Comparison of ENCODE assay signal across 11 mouse cellular contexts in genomic region chr15:103518600-103519385, GRCm38 (mm10). TPM values are rescaled to one million over a fixed set of nuclear protein-coding genes. Genes with fewer than 3 reads are reported as not detected.
A peak's percentile ranks its signal among the peaks of the same experiment; 100 is the strongest.
DNase-seq lines count a peak whose midpoint lies in the region; ATAC-seq and TF ChIP-seq lines count a peak whose summit lies in the region.
"Had no signal": no experiment of that assay in that cellular context is flagged by ENCODE, and none has a peak within 500 bp of the region (broad histone marks: within the 10 kb centered on the region; RNA-seq: fewer than 3 reads in every experiment).

No protein-coding gene starts in this region.

- H3K36me3 ChIP-seq in ES-E14 (ENCODE audit: control insufficient read depth, insufficient read depth, low read length, poor library complexity, severe bottlenecking) = peaks cover 2% of the 10 kb centered on the region; the same call in 1 of the 2 replicates
- peaks cover 15% of the 10 kb centered on the region for H3K36me3 ChIP-seq in midbrain, embryonic 12.5 days

- in situ Hi-C loops in ES-E14 (cut with MboI; ENCODE audit: low sequenced_read_pairs in 2 of 2, unreplicated experiment in 2 of 2) = no loop called here

- H3K4me1 ChIP-seq in cerebellum, adult 2 months (ENCODE audit: control insufficient read depth, insufficient read depth, low read length) = peaks cover 28% of the 10 kb centered on the region
- peaks cover 17 to 37% of the 10 kb centered on the region in 2 experiments; a peak in 3 of 4 replicates for H3K4me1 ChIP-seq in ES-E14 (ENCODE audit: control insufficient read depth in 2 of 2, insufficient read depth in 2 of 2, low read length in 2 of 2, poor library complexity in 1 of 2)
- peaks cover 12% of the 10 kb centered on the region; the same call in 1 of the 2 replicates for H3K4me1 ChIP-seq in embryonic fibroblast, embryonic 13.5 days (ENCODE audit: control insufficient read depth, insufficient read depth, low read length)
- peaks cover 78% of the 10 kb centered on the region for H3K4me1 ChIP-seq in midbrain, embryonic 12.5 days

- H3K4me3 ChIP-seq in cerebellum, adult 2 months (replicated peaks; ENCODE audit: insufficient read depth, low read depth, low read length) = no peak overlapping the region
- peak overlapping the region in 1 of 2 experiments; percentile 4; a peak in 2 of 4 replicates for H3K4me3 ChIP-seq in ES-E14 (ENCODE audit: insufficient read depth in 1 of 2, low read depth in 1 of 2, low read length in 2 of 2, poor library complexity in 1 of 2, severe bottlenecking in 1 of 2)
- no peak overlapping the region for H3K4me3 ChIP-seq in embryonic fibroblast, embryonic 13.5 days (ENCODE audit: insufficient read depth, low read length)
- no peak overlapping the region for H3K4me3 ChIP-seq in midbrain, embryonic 12.5 days

- no peak for TF ChIP-seq CTCF in cerebellum, adult 2 months (IDR thresholded peaks at IDR 0.05; ENCODE audit: borderline replicate concordance, insufficient read depth, low read depth, low read length)
- no peak for TF ChIP-seq CTCF in embryonic fibroblast, embryonic 13.5 days (IDR thresholded peaks at IDR 0.05; ENCODE audit: borderline replicate concordance, insufficient read depth, low read length)

- H3K27me3 ChIP-seq in cerebellum, adult 2 months (ENCODE audit: control insufficient read depth, insufficient read depth, low read length) = no peaks in the 10 kb centered on the region
- H3K27me3 ChIP-seq in midbrain, embryonic 12.5 days = no peaks in the 10 kb centered on the region

- H3K4me2 ChIP-seq in midbrain, embryonic 12.5 days (replicated peaks) = peak overlapping the region; percentile 33

- DNase-seq in cerebellum, adult 2 months = peak; percentile 52 to 59
- DNase-seq in cerebellum, adult 11-12 months = no peak
- DNase-seq in ES-E14 (ENCODE audit: low read depth, low spot score) = no peak
- no peak for DNase-seq in layer of hippocampus, postnatal 10 days (ENCODE audit: low spot score in 2 of 2)
- DNase-seq in adrenal gland, adult 2 months = no peak
- no peak for DNase-seq in adrenal gland, postnatal 4 days (ENCODE audit: low spot score in 2 of 2)

- peak; percentile 74 for ATAC-seq in midbrain, embryonic 12.5 days (ENCODE audit: low FRiP score, low read depth)

- 6% methylated on average over 5 of the region's 5 CpGs for WGBS in cerebellum, adult 2 months
- WGBS in midbrain, embryonic 12.5 days = 4% methylated on average over 5 of the region's 5 CpGs

- no peak for TF ChIP-seq POLR2A in cerebellum, adult 2 months (IDR thresholded peaks at IDR 0.05; ENCODE audit: borderline replicate concordance, insufficient read depth, low read length)
- no peak for TF ChIP-seq POLR2A in embryonic fibroblast, embryonic 13.5 days (IDR thresholded peaks at IDR 0.05; ENCODE audit: low read depth, low read length)

- no peaks in the 10 kb centered on the region for H3K9me3 ChIP-seq in ES-E14 (ENCODE audit: control insufficient read depth, insufficient read depth, low read depth, low read length)
- H3K9me3 ChIP-seq in midbrain, embryonic 12.5 days = no peaks in the 10 kb centered on the region

- peak overlapping the region; percentile 20; the same call in 1 of the 2 replicates for H3K9ac ChIP-seq in ES-E14 (ENCODE audit: insufficient read depth, low read depth, low read length, poor library complexity, severe bottlenecking)
- 0 out of 2 replicates have a peak overlapping the region, but pooled peaks have one; percentile 15 for H3K9ac ChIP-seq in midbrain, embryonic 12.5 days (replicated peaks)

- H3K27ac ChIP-seq in cerebellum, adult 2 months (ENCODE audit: insufficient read depth, low read length) = no peak overlapping the region
- H3K27ac ChIP-seq in ES-E14 (ENCODE audit: insufficient read depth, low read depth, low read length, poor library complexity, severe bottlenecking) = peak overlapping the region; percentile 96
- peak overlapping the region; percentile 54; the same call in 1 of the 2 replicates for H3K27ac ChIP-seq in embryonic fibroblast, embryonic 13.5 days (ENCODE audit: insufficient read depth, low read length)
- peak overlapping the region; percentile 97 for H3K27ac ChIP-seq in midbrain, embryonic 12.5 days (replicated peaks)
- H3K27ac ChIP-seq: kidney, postnatal 0 days had no signal

TF ChIP-seq in ES-E14, 5 proteins besides CTCF, POLR2A, EP300 and RAD21:
- no peak for TF ChIP-seq HCFC1 (IDR thresholded peaks at IDR 0.05; ENCODE audit: borderline replicate concordance, insufficient read depth, low read length)
- no peak for TF ChIP-seq ZNF384 (IDR thresholded peaks at IDR 0.05; ENCODE audit: low read depth, low read length)
- TF ChIP-seq MAFK (IDR thresholded peaks at IDR 0.05; ENCODE audit: insufficient read depth, low read depth, low read length) = no peak
- TF ChIP-seq CHD2 (IDR thresholded peaks at IDR 0.05; ENCODE audit: low read depth, low read length) = no peak
- TF ChIP-seq ZC3H11A (IDR thresholded peaks at IDR 0.05; ENCODE audit: borderline replicate concordance, low read depth, low read length) = no peak

RNA-seq across cellular contexts. Expression of gene Pde1b, which starts 16.0 kb away (rescaled TPM):
- 57.5 and 62.5 TPM in 2 replicates for polyA plus RNA-seq in cerebellum, adult 2 months (2012; rRNA removed)
- total RNA-seq in ES-E14 (2012; rRNA removed) = 12.0 and 19.7 TPM in 2 replicates
- 3.4 and 5.4 TPM in 2 replicates for polyA plus RNA-seq in embryonic fibroblast, embryonic 13.5 days (2011; ENCODE audit: insufficient read length, low read depth, missing spikeins)
- polyA plus RNA-seq in midbrain, embryonic 12.5 days (2016; fragmentation: Nextera tagmentation; extraction: Ambion mirVana) = 47.8 and 48.7 TPM in 2 replicates
- total RNA-seq in layer of hippocampus, postnatal 10 days (2021) = 10 to 100 TPM; 48.2 to 53.9 TPM
- 10 to 100 TPM in 1 of 2 experiments, 1 to 10 TPM in 1; 6.8 to 10.4 TPM for total RNA-seq in adrenal gland, adult 2 months (2021)
- 2.7 and 3.7 TPM in 2 replicates for polyA plus RNA-seq in adrenal gland, adult 2 months (2012; rRNA removed)
- 1 to 10 TPM; 5.1 to 5.6 TPM for total RNA-seq in adrenal gland, postnatal 4 days (2021)

RNA-seq across cellular contexts. Expression of gene Ppp1r1a, which starts 19.0 kb away (rescaled TPM):
- polyA plus RNA-seq in cerebellum, adult 2 months (2012; rRNA removed) = 28.3 and 30.0 TPM in 2 replicates
- 11.2 and 14.1 TPM in 2 replicates for total RNA-seq in ES-E14 (2012; rRNA removed)
- 2.0 and 2.1 TPM in 2 replicates for polyA plus RNA-seq in embryonic fibroblast, embryonic 13.5 days (2011; ENCODE audit: insufficient read length, low read depth, missing spikeins)
- polyA plus RNA-seq in midbrain, embryonic 12.5 days (2016; fragmentation: Nextera tagmentation; extraction: Ambion mirVana) = 66.3 and 66.7 TPM in 2 replicates
- 100 to 1,000 TPM; 147 to 157 TPM for total RNA-seq in layer of hippocampus, postnatal 10 days (2021)
- total RNA-seq in adrenal gland, adult 2 months (2021) = 10 to 100 TPM; 24.4 to 39.6 TPM
- polyA plus RNA-seq in adrenal gland, adult 2 months (2012; rRNA removed) = 41.3 and 88.5 TPM in 2 replicates
- 10 to 100 TPM; 12.8 to 13.8 TPM for total RNA-seq in adrenal gland, postnatal 4 days (2021)
- polyA plus RNA-seq: liver, adult 2 months had no signal

RNA-seq across cellular contexts. Expression of gene Glycam1, which starts 46.1 kb away (rescaled TPM):
- polyA plus RNA-seq in cerebellum, adult 2 months (2012; rRNA removed) = 0.40 TPM in 1 of 2 replicates, not detected in the other
- not detected in 2 replicates for total RNA-seq in ES-E14 (2012; rRNA removed)
- polyA plus RNA-seq in embryonic fibroblast, embryonic 13.5 days (2011; ENCODE audit: insufficient read length, low read depth, missing spikeins) = not detected in 2 replicates
- polyA plus RNA-seq in midbrain, embryonic 12.5 days (2016; fragmentation: Nextera tagmentation; extraction: Ambion mirVana) = not detected in 2 replicates
- 1 to 10 TPM; 1.1 to 1.6 TPM for total RNA-seq in layer of hippocampus, postnatal 10 days (2021)
- not detected for total RNA-seq in adrenal gland, adult 2 months (2021)
- not detected in 2 replicates for polyA plus RNA-seq in adrenal gland, adult 2 months (2012; rRNA removed)
- total RNA-seq in adrenal gland, postnatal 4 days (2021) = not detected
- total RNA-seq: adrenal gland, postnatal 36 days; liver, adult 2 months had no signal
- polyA plus RNA-seq: kidney, postnatal 0 days; liver, adult 2 months had no signal

Comparison
In these comparisons a context has a peak if more than half of its experiments do, and no peak if none do; other contexts are left out.
1. DNase-seq: peak in cerebellum, adult 2 months (2 of 2); none in cerebellum, adult 11-12 months (single experiment), ES-E14 (single experiment), layer of hippocampus, postnatal 10 days (0 of 2), adrenal gland, adult 2 months (single experiment) and adrenal gland, postnatal 4 days (0 of 2).